9 mouse cellular contexts compared by ENCODE assay signal in genomic region chr7:144447146-144447545, GRCm38 (mm10). TPM values are rescaled to one million over a fixed set of nuclear protein-coding genes. Genes with fewer than 3 reads are reported as not detected.
A peak's percentile ranks its signal among the peaks of the same experiment; 100 is the strongest.
DNase-seq lines count a peak whose midpoint lies in the region; ATAC-seq and TF ChIP-seq lines count a peak whose summit lies in the region.
"Had no signal": no experiment of that assay in that cellular context is flagged by ENCODE, and none has a peak within 500 bp of the region (broad histone marks: within the 10 kb centered on the region; RNA-seq: fewer than 3 reads in every experiment).

No protein-coding gene starts in this region.

- ATAC-seq in erythroid progenitor cell, adult 5-6 weeks (replicated peaks; ENCODE audit: low FRiP score, poor library complexity, severe bottlenecking) = 0 out of 2 replicates have a peak, but pooled peaks have one; percentile 3

- TF ChIP-seq POLR2A in lung, adult 2 months (IDR thresholded peaks at IDR 0.05; ENCODE audit: borderline replicate concordance, extremely low read depth, low read depth, low read length) = no peak

- peak; percentile 58 for DNase-seq in lung, postnatal 36 days
- no peak for DNase-seq in lung, adult 2 months
- peak; percentile 29 for DNase-seq in spleen, adult 12 weeks (ENCODE audit: low spot score)
- DNase-seq in gastrocnemius, postnatal 10 days = no peak
- DNase-seq in layer of hippocampus, postnatal 14 days (ENCODE audit: low spot score in 2 of 2) = no peak
- DNase-seq in gastrocnemius, postnatal 36 days = no peak
- DNase-seq in embryo, embryonic 11 days = no peak

- intact Hi-C loops in gastrocnemius, postnatal 36 days (cut with DNase I) = no loop called here

- no peak for TF ChIP-seq CTCF in lung, adult 2 months (IDR thresholded peaks at IDR 0.05; ENCODE audit: insufficient read depth, low read length)

- no peaks in the 10 kb centered on the region for H3K4me1 ChIP-seq in lung, adult 2 months (ENCODE audit: control insufficient read depth, insufficient read depth, low read length)
- H3K4me1 ChIP-seq: hindbrain, embryonic 10.5 days had no signal

- H3K4me3 ChIP-seq in lung, adult 2 months (replicated peaks; ENCODE audit: extremely low read depth, low read depth, low read length) = no peak overlapping the region
- H3K4me3 ChIP-seq: hindbrain, embryonic 10.5 days had no signal

- 49% methylated on average over 3 of the region's 3 CpGs for WGBS in lung, adult 2 months

RNA-seq across cellular contexts. Expression of gene Cttn, which starts 23.7 kb away (rescaled TPM):
- 69.3 and 89.7 TPM in 2 replicates for polyA plus RNA-seq in lung, adult 2 months (2012; rRNA removed)
- total RNA-seq in erythroid progenitor cell, adult 5-6 weeks (2015; ENCODE audit: low replicate concordance) = 1.3 and 4.3 TPM in 2 replicates
- total RNA-seq in erythroid progenitor cell, adult 5-6 weeks (2017; ENCODE audit: low replicate concordance) = 4.1 and 6.9 TPM in 2 replicates
- 10 to 100 TPM; 55.7 to 62.8 TPM for total RNA-seq in gastrocnemius, postnatal 10 days (2021)
- 100 to 1,000 TPM; 174 to 178 TPM for total RNA-seq in layer of hippocampus, postnatal 14 days (2021)
- 10 to 100 TPM; 15.7 to 17.9 TPM for total RNA-seq in gastrocnemius, postnatal 36 days (2021)

Comparison
In these comparisons a context has a peak if more than half of its experiments do, and no peak if none do; other contexts are left out.
1. DNase-seq: peak in lung, postnatal 36 days (single experiment) and spleen, adult 12 weeks (single experiment); none in lung, adult 2 months (single experiment), gastrocnemius, postnatal 10 days (single experiment), layer of hippocampus, postnatal 14 days (0 of 2), gastrocnemius, postnatal 36 days (0 of 2) and embryo, embryonic 11 days (single experiment).